Mouse (Mus musculus) limb, embryonic 11.5 days (tissue): ENCODE measurements at regions not wholly inside any gene's neighbourhood (a gene's known extent, or its start where the extent isn't known, plus 50 kb on each side); places are given as distances from the start of the nearest gene placed in this dataset.

Source experiments
- ATAC-seq: fragments of 200-750 bp; cut with Nextera tagmentation; 2 replicates; pipeline ENCODE4 v1.8.0; 2017; ENCODE audit warnings: low read depth; ENCODE audit not compliant: insufficient number of reproducible peaks, low FRiP score, low TSS enrichment
- DNase-seq: peaks from one replicate; pipeline ENCODE4 v3.0.0-alpha.2; 2015; ENCODE audit warnings: low spot score
- H3K27ac ChIP-seq: fragments of 300-500 bp; sonication (generic); replicated peaks from 2 replicates; pipeline ENCODE4 v1.5.1; 2014; ENCODE audit warnings: low read depth, mild to moderate bottlenecking, low read length
- H3K27me3 ChIP-seq: fragments of 300-500 bp; sonication (generic); 2 replicates; pipeline ENCODE4 v1.6.1; 2014; ENCODE audit warnings: mild to moderate bottlenecking, low read length, mixed read lengths; ENCODE audit not compliant: control insufficient read depth, insufficient read depth
- H3K36me3 ChIP-seq: fragments of 300-500 bp; sonication (generic); 2 replicates; pipeline ENCODE4 v1.6.1; 2014; ENCODE audit warnings: mild to moderate bottlenecking, low read length, moderate library complexity, mixed read lengths; ENCODE audit not compliant: control insufficient read depth, insufficient read depth
- H3K4me1 ChIP-seq: fragments of 300-500 bp; sonication (generic); 2 replicates; pipeline ENCODE4 v1.6.1; 2014; ENCODE audit warnings: low read length, mixed read lengths; ENCODE audit not compliant: control insufficient read depth, insufficient read depth
- H3K4me2 ChIP-seq: fragments of 300-500 bp; sonication (generic); 2 replicates; pipeline ENCODE4 v1.6.1; 2014; ENCODE audit warnings: low read depth, mild to moderate bottlenecking, moderate library complexity; ENCODE audit not compliant: severe bottlenecking
- H3K4me3 ChIP-seq: fragments of 300-500 bp; sonication (generic); 2 replicates; pipeline ENCODE4 v1.5.1; 2014; ENCODE audit warnings: low read depth, low read length
- H3K9ac ChIP-seq: fragments of 300-500 bp; sonication (generic); 2 replicates; pipeline ENCODE4 v1.6.1; 2014; ENCODE audit warnings: mild to moderate bottlenecking, low read length
- H3K9me3 ChIP-seq: fragments of 300-500 bp; sonication (generic); 2 replicates; pipeline ENCODE4 v1.6.1; 2016; ENCODE audit warnings: low read length; ENCODE audit not compliant: control insufficient read depth
- WGBS: fragments of 180-500 bp; shearing (Covaris S2); extraction: QIAGEN DNeasy Blood & Tissue Kit; methylation state at CpG from one replicate; pipeline ENCODE4 v1.1.7; 2014; 5-methylcytosine and 5-hydroxymethylcytosine counted together

GRCm38 (mm10) chr3:34551069-34551468 is 99.1 kb upstream of the Sox2 start:
- Histone ChIP-seq H3K9me3 (no peaks in the 10 kb centered on the region), H3K27me3 (no peaks in the 10 kb centered on the region), H3K4me2 (no peak overlapping the region), H3K27ac (no peak overlapping the region), H3K4me1 (no peaks in the 10 kb centered on the region), H3K36me3 (no peaks in the 10 kb centered on the region), H3K4me3 (no peak overlapping the region), H3K9ac (no peak overlapping the region)
- 57% methylated on average over 3 of the region's 3 CpGs for WGBS
- no peak for DNase-seq
- ATAC-seq = no peak

GRCm38 (mm10) chr3:34550189-34550588 is 100.0 kb upstream of the Sox2 start:
- Histone ChIP-seq H3K27ac (no peak overlapping the region), H3K9ac (no peak overlapping the region), H3K9me3 (no peaks in the 10 kb centered on the region), H3K4me2 (no peak overlapping the region), H3K36me3 (no peaks in the 10 kb centered on the region), H3K4me3 (no peak overlapping the region), H3K27me3 (no peaks in the 10 kb centered on the region), H3K4me1 (no peaks in the 10 kb centered on the region)
- ATAC-seq = no peak
- WGBS = 81% methylated on average over 12 of the region's 12 CpGs
- DNase-seq = no peak

- no peak for DNase-seq
- Histone ChIP-seq H3K36me3 (no peaks in the 10 kb centered on the region), H3K9me3 (no peaks in the 10 kb centered on the region), H3K27me3 (no peaks in the 10 kb centered on the region), H3K4me1 (no peaks in the 10 kb centered on the region), H3K9ac (no peak overlapping the region; the same call in 1 of the 2 replicates), H3K4me3 (no peak overlapping the region), H3K4me2 (no peak overlapping the region), H3K27ac (no peak overlapping the region)
- no peak for ATAC-seq
- 70% methylated on average over 3 of the region's 3 CpGs for WGBS
Measured at GRCm38 (mm10) chr3:34532451-34532850, 117.8 kb upstream of the Sox2 start.

- no peak overlapping the region for H3K4me3 ChIP-seq
- WGBS = 70% methylated on average over 7 of the region's 7 CpGs
- H3K27me3 ChIP-seq = no peaks in the 10 kb centered on the region
- ATAC-seq = no peak
- no peak overlapping the region for H3K27ac ChIP-seq
- DNase-seq = no peak
- H3K9me3 ChIP-seq = no peaks in the 10 kb centered on the region
- H3K36me3 ChIP-seq = no peaks in the 10 kb centered on the region
- no peaks in the 10 kb centered on the region for H3K4me1 ChIP-seq
- no peak overlapping the region for H3K4me2 ChIP-seq
- H3K9ac ChIP-seq = peak overlapping the region; percentile 7; the same call in 1 of the 2 replicates
Measured at GRCm38 (mm10) chr3:34531836-34532235, 118.4 kb upstream of the Sox2 start.

- Histone ChIP-seq H3K36me3 (no peaks in the 10 kb centered on the region), H3K27me3 (no peaks in the 10 kb centered on the region), H3K27ac (no peak overlapping the region), H3K4me1 (no peaks in the 10 kb centered on the region), H3K9ac (no peak overlapping the region), H3K9me3 (no peaks in the 10 kb centered on the region), H3K4me2 (no peak overlapping the region), H3K4me3 (no peak overlapping the region)
- DNase-seq (no peak), ATAC-seq (no peak)
Measured at GRCm38 (mm10) chr3:34527546-34527945, 122.7 kb upstream of the Sox2 start.

- Histone ChIP-seq H3K9ac (no peak overlapping the region), H3K27ac (no peak overlapping the region), H3K4me3 (no peak overlapping the region), H3K36me3 (no peaks in the 10 kb centered on the region), H3K27me3 (no peaks in the 10 kb centered on the region), H3K4me2 (no peak overlapping the region), H3K9me3 (no peaks in the 10 kb centered on the region), H3K4me1 (no peaks in the 10 kb centered on the region)
- 87% methylated on average over 5 of the region's 5 CpGs for WGBS
- ATAC-seq (no peak), DNase-seq (no peak)
Measured at GRCm38 (mm10) chr3:34525730-34526129, 124.5 kb upstream of the Sox2 start.

GRCm38 (mm10) chr3:34522054-34522684 is 128.0 kb upstream of the Sox2 start:
- Histone ChIP-seq H3K27me3 (no peaks in the 10 kb centered on the region), H3K36me3 (no peaks in the 10 kb centered on the region), H3K4me3 (no peak overlapping the region), H3K9ac (no peak overlapping the region), H3K4me1 (no peaks in the 10 kb centered on the region), H3K4me2 (no peak overlapping the region), H3K27ac (no peak overlapping the region), H3K9me3 (no peaks in the 10 kb centered on the region)
- 84% methylated on average over 6 of the region's 6 CpGs for WGBS
- DNase-seq (no peak), ATAC-seq (no peak)

GRCm38 (mm10) chr3:34521357-34522053 is 128.7 kb upstream of the Sox2 start:
- Histone ChIP-seq H3K4me2 (no peak overlapping the region), H3K9me3 (no peaks in the 10 kb centered on the region), H3K27me3 (no peaks in the 10 kb centered on the region), H3K36me3 (no peaks in the 10 kb centered on the region), H3K4me1 (no peaks in the 10 kb centered on the region), H3K9ac (no peak overlapping the region), H3K4me3 (no peak overlapping the region), H3K27ac (no peak overlapping the region)
- no peak for ATAC-seq
- no peak for DNase-seq
- WGBS = 82% methylated on average over 14 of the region's 14 CpGs
